Mouse (Mus musculus): ENCODE measurements around the gene Lin7b. TPM values are rescaled to one million over a fixed set of nuclear protein-coding genes. Genes with fewer than 3 reads are reported as not detected.

The Lin7b gene
- polyA plus RNA-seq, 1 experiment from 2014 or later = 1.6 TPM

- ATAC-seq (replicated peaks; ENCODE audit: insufficient number of reproducible peaks, low FRiP score, low TSS enrichment) = no peak
- H3K9ac ChIP-seq (ENCODE audit: low read depth, low read length) = no peak overlapping the region
- H3K36me3 ChIP-seq (ENCODE audit: control insufficient read depth, insufficient read depth, low read length) = no peaks in the 10 kb centered on the region
- no peak overlapping the region for H3K4me2 ChIP-seq
- 78% methylated on average over 8 of the region's 8 CpGs for WGBS (ENCODE audit: insufficient replicate concordance)
- peaks cover 29% of the 10 kb centered on the region for H3K4me1 ChIP-seq (ENCODE audit: control insufficient read depth, insufficient read depth, low read length)
- no peak overlapping the region for H3K27ac ChIP-seq (ENCODE audit: low read depth, low read length)
- no peaks in the 10 kb centered on the region for H3K9me3 ChIP-seq (replicated peaks; ENCODE audit: control insufficient read depth, low read length)
- H3K27me3 ChIP-seq (ENCODE audit: control insufficient read depth, insufficient read depth, low read length) = peaks cover 77% of the 10 kb centered on the region
- no peak overlapping the region for H3K4me3 ChIP-seq (ENCODE audit: low read depth, low read length)
These were observed 39.2 kb upstream of the Lin7b start for GRCm38 (mm10) chr7:45409497-45410163.

- Histone ChIP-seq H3K9me3 (replicated peaks; ENCODE audit: control insufficient read depth, low read length) (no peaks in the 10 kb centered on the region), H3K27ac (ENCODE audit: low read depth, low read length) (no peak overlapping the region), H3K4me3 (ENCODE audit: low read depth, low read length) (no peak overlapping the region), H3K4me2 (no peak overlapping the region), H3K36me3 (ENCODE audit: control insufficient read depth, insufficient read depth, low read length) (no peaks in the 10 kb centered on the region), H3K27me3 (ENCODE audit: control insufficient read depth, insufficient read depth, low read length) (peaks cover 70% of the 10 kb centered on the region), H3K4me1 (ENCODE audit: control insufficient read depth, insufficient read depth, low read length) (peaks cover 23% of the 10 kb centered on the region), H3K9ac (ENCODE audit: low read depth, low read length) (no peak overlapping the region)
- ATAC-seq (replicated peaks; ENCODE audit: insufficient number of reproducible peaks, low FRiP score, low TSS enrichment) = no peak
- WGBS (ENCODE audit: insufficient replicate concordance) = 80% methylated on average over 17 of the region's 17 CpGs
These were observed 38.6 kb upstream of the Lin7b start for GRCm38 (mm10) chr7:45408949-45409348.

- Histone ChIP-seq H3K4me3 (ENCODE audit: low read depth, low read length) (no peak overlapping the region), H3K27me3 (ENCODE audit: control insufficient read depth, insufficient read depth, low read length) (peaks cover 64% of the 10 kb centered on the region), H3K27ac (ENCODE audit: low read depth, low read length) (no peak overlapping the region), H3K9me3 (replicated peaks; ENCODE audit: control insufficient read depth, low read length) (no peaks in the 10 kb centered on the region), H3K9ac (ENCODE audit: low read depth, low read length) (no peak overlapping the region), H3K4me2 (no peak overlapping the region), H3K4me1 (ENCODE audit: control insufficient read depth, insufficient read depth, low read length) (peaks cover 17% of the 10 kb centered on the region), H3K36me3 (ENCODE audit: control insufficient read depth, insufficient read depth, low read length) (no peaks in the 10 kb centered on the region)
- WGBS (ENCODE audit: insufficient replicate concordance) = 69% methylated on average over 7 of the region's 7 CpGs
- ATAC-seq (replicated peaks; ENCODE audit: insufficient number of reproducible peaks, low FRiP score, low TSS enrichment) = no peak
These were observed 38.0 kb upstream of the Lin7b start for GRCm38 (mm10) chr7:45408351-45408750.

- Histone ChIP-seq H3K4me3 (ENCODE audit: low read depth, low read length) (no peak overlapping the region), H3K9me3 (replicated peaks; ENCODE audit: control insufficient read depth, low read length) (no peaks in the 10 kb centered on the region), H3K27ac (ENCODE audit: low read depth, low read length) (no peak overlapping the region), H3K9ac (ENCODE audit: low read depth, low read length) (no peak overlapping the region), H3K4me1 (ENCODE audit: control insufficient read depth, insufficient read depth, low read length) (peaks cover 13% of the 10 kb centered on the region), H3K4me2 (no peak overlapping the region), H3K27me3 (ENCODE audit: control insufficient read depth, insufficient read depth, low read length) (peaks cover 64% of the 10 kb centered on the region), H3K36me3 (ENCODE audit: control insufficient read depth, insufficient read depth, low read length) (no peaks in the 10 kb centered on the region)
- ATAC-seq (replicated peaks; ENCODE audit: insufficient number of reproducible peaks, low FRiP score, low TSS enrichment) = no peak
- 73% methylated on average over 10 of the region's 10 CpGs for WGBS (ENCODE audit: insufficient replicate concordance)
These were observed 37.5 kb upstream of the Lin7b start for GRCm38 (mm10) chr7:45407836-45408235.

GRCm38 (mm10) chr7:45406157-45407156 lies 36.1 kb upstream of the Lin7b start:
- Histone ChIP-seq H3K9ac (ENCODE audit: low read depth, low read length) (peak overlapping the region; percentile 62), H3K4me3 (ENCODE audit: low read depth, low read length) (peak overlapping the region; percentile 49), H3K27me3 (ENCODE audit: control insufficient read depth, insufficient read depth, low read length) (peaks cover 57% of the 10 kb centered on the region), H3K9me3 (replicated peaks; ENCODE audit: control insufficient read depth, low read length) (no peaks in the 10 kb centered on the region), H3K36me3 (ENCODE audit: control insufficient read depth, insufficient read depth, low read length) (no peaks in the 10 kb centered on the region), H3K4me1 (ENCODE audit: control insufficient read depth, insufficient read depth, low read length) (peaks cover 9% of the 10 kb centered on the region; the same call in 1 of the 2 replicates), H3K27ac (ENCODE audit: low read depth, low read length) (no peak overlapping the region), H3K4me2 (peak overlapping the region; percentile 77)
- 0 out of 2 replicates have a peak, but pooled peaks have one; percentile 27 for ATAC-seq (replicated peaks; ENCODE audit: insufficient number of reproducible peaks, low FRiP score, low TSS enrichment)
- WGBS (ENCODE audit: insufficient replicate concordance) = 1% methylated on average over 108 of the region's 114 CpGs

GRCm38 (mm10) chr7:45405091-45406075 lies 35.0 kb upstream of the Lin7b start, which contains the start of gene Kcna7:
Gene Kcna7 (plus strand): TSS chr7:45405653.
- Histone ChIP-seq H3K4me2 (peak within 1 kb of the TSS; percentile 77), H3K27me3 (ENCODE audit: control insufficient read depth, insufficient read depth, low read length) (peaks cover 50% of the 10 kb centered on the region), H3K27ac (ENCODE audit: low read depth, low read length) (no peak within 1 kb of the TSS), H3K9me3 (replicated peaks; ENCODE audit: control insufficient read depth, low read length) (no peaks in the 10 kb centered on the region), H3K9ac (ENCODE audit: low read depth, low read length) (peak within 1 kb of the TSS; percentile 62), H3K4me3 (ENCODE audit: low read depth, low read length) (peak within 1 kb of the TSS; percentile 49), H3K36me3 (ENCODE audit: control insufficient read depth, insufficient read depth, low read length) (no peaks in the 10 kb centered on the region), H3K4me1 (ENCODE audit: control insufficient read depth, insufficient read depth, low read length) (peaks cover 9% of the 10 kb centered on the region; the same call in 1 of the 2 replicates)
- 14% methylated on average over 28 of the region's 28 CpGs for WGBS (ENCODE audit: insufficient replicate concordance)
- no peak for ATAC-seq (replicated peaks; ENCODE audit: insufficient number of reproducible peaks, low FRiP score, low TSS enrichment)

- no peak for ATAC-seq (replicated peaks; ENCODE audit: insufficient number of reproducible peaks, low FRiP score, low TSS enrichment)
- no peaks in the 10 kb centered on the region for H3K9me3 ChIP-seq (replicated peaks; ENCODE audit: control insufficient read depth, low read length)
- H3K36me3 ChIP-seq (ENCODE audit: control insufficient read depth, insufficient read depth, low read length) = no peaks in the 10 kb centered on the region
- no peak overlapping the region for H3K27ac ChIP-seq (ENCODE audit: low read depth, low read length)
- 48% methylated on average over 6 of the region's 6 CpGs for WGBS (ENCODE audit: insufficient replicate concordance)
- H3K4me2 ChIP-seq = no peak overlapping the region
- H3K27me3 ChIP-seq (ENCODE audit: control insufficient read depth, insufficient read depth, low read length) = peaks cover 36% of the 10 kb centered on the region
- H3K9ac ChIP-seq (ENCODE audit: low read depth, low read length) = no peak overlapping the region
- H3K4me3 ChIP-seq (ENCODE audit: low read depth, low read length) = no peak overlapping the region
- peaks cover 9% of the 10 kb centered on the region; the same call in 1 of the 2 replicates for H3K4me1 ChIP-seq (ENCODE audit: control insufficient read depth, insufficient read depth, low read length)
These were observed 33.3 kb upstream of the Lin7b start for GRCm38 (mm10) chr7:45403532-45404261.
